Mouse (Mus musculus) bone marrow macrophage, adult 2 months (primary cell): ENCODE data around the gene H2afz.

ENCODE experiments used
- CTCF ChIP-seq: IDR thresholded peaks from 2 replicates; pipeline ENCODE4 v1.5.1; 2012; ENCODE audit warnings: low read depth, mild to moderate bottlenecking, low read length, moderate library complexity
- POLR2A ChIP-seq: IDR thresholded peaks from 2 replicates; pipeline ENCODE4 v1.6.1; 2012; ENCODE audit warnings: mild to moderate bottlenecking, low read depth, low read length, borderline replicate concordance

DNA sequence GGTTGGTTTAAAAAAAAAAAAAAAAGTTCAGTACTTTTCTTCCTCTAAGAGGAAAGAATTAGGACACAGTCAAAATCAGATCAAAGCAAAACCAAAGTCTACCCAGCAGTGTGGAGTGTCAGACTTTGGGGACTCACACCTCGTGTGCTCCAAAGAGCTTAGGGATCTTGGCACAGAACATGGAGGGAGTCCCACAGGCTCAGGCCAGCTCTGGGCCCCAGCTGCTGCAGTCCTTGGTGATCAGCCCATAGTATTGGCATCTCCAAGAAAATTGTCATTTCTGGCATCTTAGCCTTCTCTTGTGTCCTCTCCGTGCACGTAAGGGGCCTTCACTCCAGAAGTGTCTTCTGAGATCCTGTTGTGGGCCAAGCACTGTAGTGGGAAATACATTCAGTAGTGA, 26.8 kb downstream of the H2afz start:
- no peak for TF ChIP-seq POLR2A
- no peak for TF ChIP-seq CTCF
